Mouse (Mus musculus) CD4-positive helper T cell, adult 2 months (primary cell): Measurements from ENCODE around the gene Mrpl10.
A peak's percentile ranks its signal among the peaks of the same experiment; 100 is the strongest.

ENCODE experiments used
- DNase-seq: peaks from one replicate; pipeline ENCODE4 v3.0.0-alpha.2; 2012; ENCODE audit warnings: low read depth, missing footprints, low spot score

Mrpl10 gene

DNA sequence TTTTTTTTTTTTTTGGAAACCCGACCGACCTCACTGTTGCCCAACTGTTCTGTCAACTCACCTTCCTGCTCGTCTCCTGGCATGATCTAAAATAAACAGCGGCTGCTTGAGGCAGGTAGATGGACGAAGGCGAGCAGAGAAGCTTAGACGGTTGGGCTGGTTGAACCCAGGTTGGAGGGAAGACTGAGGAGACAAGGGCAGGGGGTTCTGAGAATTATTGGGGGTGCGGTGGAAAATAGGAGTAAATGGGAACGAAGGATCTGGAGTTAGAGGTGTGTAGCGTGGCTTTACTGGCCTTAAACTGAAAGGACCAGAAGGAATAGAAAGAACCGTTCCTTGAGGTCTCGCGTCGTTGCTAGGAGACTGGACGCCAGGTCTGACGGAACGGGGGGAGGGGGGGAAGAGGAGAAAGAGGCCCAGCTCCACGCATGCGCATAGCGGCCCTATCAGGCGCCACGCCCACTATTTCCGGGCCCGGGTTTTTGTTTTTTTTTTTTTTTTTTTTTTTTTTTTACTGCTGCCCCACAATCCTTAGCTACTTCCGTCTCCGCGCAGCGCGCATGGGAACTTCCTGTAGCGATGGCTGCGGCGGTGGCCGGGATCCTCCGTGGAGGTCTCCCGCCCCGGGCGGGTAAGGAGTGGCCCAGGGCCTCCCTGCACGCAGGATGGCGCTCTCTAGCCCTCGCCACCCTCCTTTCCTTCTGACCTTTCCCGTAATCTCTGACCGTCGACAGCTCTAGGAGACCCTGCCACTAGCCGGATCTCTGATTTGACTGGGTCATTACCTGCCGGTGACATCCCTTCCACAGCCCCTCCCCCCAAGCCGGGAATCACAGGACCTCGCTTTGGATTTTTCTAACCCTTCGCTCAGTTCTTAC, at the start of gene Mrpl10, which contains the start of gene Lrrc46:
Mrpl10 (plus strand) TSS at position 539 of the 878 bp plus-strand sequence.
Lrrc46 (minus strand) TSS at position 386 of the 878 bp plus-strand sequence.
- DNase-seq: peak; percentile 95

DNA sequence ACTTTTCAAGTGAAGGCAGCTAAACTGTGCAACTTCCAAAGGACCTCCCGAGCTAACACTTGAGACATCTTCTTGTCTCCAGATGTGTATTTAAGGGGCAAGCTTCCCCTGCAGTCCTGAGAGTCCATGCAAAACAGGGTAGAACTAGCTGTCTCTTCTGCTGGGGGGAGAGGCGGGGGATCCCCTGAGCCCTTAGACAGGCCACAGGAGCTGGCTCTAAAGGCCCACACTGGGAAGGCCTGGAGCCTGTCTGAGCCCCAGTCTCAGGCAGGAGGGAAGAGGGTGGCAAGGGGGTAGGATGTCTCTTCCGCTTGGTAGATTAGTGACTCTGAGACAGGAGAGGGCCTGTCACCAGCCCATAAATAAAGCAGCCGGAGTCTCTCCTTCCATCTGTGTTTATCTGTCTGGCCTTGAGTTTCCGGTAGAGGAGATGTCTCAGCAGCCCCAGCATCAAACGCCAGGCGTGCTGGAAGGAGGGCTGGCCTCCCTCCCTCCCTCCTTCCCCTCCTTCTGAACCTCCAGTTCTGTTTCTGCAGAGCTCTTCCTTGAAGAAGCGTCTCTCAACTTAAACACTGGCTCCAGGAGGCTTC, 48.5 kb upstream of the Mrpl10 start:
- peak; percentile 76 for DNase-seq

DNA sequence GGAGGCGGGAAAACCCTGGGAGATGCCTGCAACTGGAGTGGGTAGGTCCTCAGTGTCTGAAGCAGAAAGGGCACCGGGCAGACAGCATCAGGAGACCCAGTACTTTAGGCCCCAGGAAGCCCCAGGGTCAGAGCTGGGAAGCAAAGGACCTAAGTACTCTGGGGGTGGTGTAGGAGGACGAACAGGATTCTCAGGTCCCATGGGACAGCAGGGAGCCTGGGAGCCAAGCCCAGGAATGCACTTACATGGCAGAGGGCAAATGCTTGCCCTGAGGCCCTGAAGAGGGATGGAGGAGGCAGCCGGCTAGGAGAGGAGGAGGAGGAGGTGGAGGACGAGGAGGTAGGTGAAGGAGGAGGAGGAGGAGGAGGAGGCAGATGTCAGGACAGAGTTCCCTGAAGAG, 46.3 kb upstream of the Mrpl10 start:
- no peak for DNase-seq

DNA sequence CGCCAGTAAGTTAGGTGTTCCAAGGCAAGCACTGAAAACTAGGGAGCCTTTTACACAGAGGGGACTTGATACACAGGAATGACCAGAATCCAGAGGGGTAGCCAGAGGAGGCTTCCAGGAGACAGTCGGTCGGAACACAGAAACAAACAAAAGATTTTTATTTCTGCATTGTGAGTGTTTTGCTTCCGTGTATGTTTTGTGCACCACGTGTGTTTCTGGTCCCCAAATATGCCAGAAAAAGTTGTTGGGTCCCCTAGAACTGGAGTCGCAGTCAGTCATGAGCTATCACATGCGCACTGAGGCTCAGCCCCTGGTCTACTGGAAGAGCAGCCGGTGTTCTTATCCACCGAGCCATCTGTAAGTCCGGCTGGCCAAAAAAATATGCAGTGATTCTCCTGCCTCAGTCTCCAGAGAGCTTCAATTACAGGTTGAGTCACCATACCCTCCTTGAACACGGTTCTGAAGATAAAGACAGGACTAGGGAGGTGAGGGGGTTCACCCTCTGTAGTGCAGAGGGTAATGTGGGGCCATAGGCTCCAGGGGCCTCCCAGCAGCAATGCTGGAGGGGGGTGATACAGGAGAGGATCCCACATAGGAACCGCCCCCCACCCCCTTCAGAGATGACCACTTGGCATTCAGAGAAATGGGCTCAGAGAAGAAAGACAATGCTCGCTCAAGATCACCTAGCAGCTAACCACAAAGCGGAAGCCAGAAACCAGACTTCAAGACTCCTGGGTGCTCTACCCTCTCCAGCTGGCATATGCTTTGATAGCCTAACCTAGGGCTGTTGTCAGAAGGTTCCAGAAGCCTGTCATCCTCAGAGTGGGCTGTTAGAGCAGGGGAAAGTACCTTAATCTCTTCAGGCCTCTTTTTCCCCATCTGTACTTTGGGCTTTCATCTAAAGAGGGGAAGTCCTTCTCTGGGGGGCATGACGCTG, 45.3 kb upstream of the Mrpl10 start:
- peak; percentile 92 for DNase-seq

DNA sequence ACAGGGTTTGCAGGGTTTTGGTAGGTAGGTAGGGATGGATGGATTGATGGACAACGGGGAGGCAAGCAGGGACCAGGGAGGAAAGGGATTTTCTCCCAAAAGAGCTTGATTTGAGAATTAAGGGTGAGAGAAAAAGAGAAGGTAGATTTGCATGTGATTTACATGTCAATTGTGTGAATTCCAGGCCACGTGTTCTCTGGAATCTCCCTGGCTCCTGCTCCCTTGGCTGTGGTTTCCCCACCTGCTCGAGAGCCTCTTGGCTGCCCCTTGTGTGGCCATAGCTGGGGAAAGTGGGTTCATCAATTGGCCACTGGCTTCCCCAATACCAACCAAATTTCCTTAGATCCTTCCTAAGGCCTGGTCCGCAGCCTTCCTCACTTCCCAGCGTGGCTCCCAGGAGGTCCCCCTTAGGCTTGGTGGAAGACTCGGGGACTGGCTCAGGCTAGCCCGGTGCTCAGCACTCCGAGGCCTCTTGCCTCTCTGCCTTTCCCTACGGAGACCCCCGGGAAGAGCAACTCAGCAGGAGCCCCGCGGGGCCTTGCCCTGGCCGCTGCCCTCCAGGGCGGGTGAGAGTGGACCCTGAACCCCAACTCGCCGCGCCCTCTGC, 44.5 kb upstream of the Mrpl10 start:
- DNase-seq: no peak

DNA sequence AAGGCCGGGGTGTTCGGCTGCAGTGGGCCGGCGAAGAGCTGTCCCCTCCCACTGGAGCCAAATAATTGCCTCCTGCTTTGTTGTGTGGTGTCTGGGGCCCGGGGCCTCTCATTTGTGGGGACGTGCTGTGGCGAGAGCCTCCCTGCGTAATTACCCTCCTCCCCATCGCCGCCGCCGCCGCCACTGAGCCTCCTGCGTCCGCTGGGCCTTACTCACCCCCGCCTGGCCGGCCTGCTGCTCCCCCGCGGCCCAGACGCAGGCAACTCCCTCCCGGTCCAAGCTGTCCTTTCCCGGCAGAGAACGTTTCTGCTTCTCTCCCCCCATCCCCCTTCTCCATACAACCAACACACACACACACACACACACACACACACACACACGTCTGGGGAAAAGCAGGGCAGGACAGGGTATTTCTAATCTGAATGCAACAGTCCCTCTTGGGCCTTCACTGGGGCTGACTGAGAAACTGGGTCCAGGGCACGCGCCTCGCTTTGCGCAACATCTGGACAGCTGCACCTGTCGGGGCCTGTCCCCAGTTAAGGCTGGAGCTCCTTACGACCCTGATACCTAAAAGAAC, 43.9 kb upstream of the Mrpl10 start:
- peak; percentile 62 for DNase-seq

DNA sequence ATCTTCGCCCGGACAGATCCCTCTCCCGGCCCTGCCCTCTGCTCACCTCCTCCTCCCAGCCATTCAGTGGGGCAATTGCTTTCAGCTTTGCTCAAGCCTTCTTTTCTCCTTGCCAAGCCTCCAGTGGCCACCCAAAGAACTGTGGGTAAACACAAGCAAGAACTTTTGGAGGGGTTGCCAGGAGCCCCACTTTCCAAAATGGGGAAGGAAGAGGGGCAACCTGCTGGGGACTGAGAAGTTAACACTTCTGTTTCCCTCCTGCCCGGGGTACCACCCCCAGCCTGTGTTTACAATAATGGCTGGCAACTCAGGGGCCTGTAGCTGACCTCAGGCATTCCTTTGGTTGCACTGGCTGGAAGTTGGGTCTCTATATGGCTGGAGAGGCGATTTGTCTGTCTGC, 38.2 kb upstream of the Mrpl10 start:
- DNase-seq: no peak

DNA sequence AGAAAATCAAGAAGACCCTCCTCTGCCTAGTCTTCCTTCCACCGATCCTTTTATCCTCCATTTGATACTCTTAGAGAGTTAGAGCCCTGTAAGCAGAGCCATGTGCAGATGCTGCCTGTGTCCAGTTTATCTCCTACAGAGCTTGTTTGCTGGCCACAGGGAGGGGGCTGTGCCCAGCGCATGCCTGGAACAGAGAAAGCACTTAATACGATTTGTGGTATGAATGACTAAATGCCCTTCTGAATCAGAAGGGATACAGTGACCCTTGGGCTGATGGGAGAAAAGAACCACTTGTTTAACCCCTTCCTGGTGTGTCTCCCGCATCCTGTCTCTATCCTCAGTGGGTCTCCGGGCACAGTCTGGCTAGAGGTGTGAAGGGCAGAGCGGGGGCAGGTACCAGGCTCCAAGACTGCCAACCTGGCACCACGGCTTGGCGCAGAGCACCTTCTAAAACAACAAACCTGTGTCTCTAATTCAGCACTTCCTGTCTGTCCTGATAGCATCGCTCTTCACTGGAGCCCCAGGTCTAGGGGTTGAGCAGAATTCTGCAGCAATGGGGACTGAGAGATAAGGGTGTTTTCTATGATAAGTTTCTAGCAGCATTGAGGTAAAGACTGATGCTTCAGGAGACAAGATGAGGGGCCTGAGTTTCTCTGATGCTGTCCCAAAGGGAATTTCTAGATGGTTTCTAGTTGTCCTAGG, 34.1 kb upstream of the Mrpl10 start:
- peak; percentile 62 for DNase-seq

DNA sequence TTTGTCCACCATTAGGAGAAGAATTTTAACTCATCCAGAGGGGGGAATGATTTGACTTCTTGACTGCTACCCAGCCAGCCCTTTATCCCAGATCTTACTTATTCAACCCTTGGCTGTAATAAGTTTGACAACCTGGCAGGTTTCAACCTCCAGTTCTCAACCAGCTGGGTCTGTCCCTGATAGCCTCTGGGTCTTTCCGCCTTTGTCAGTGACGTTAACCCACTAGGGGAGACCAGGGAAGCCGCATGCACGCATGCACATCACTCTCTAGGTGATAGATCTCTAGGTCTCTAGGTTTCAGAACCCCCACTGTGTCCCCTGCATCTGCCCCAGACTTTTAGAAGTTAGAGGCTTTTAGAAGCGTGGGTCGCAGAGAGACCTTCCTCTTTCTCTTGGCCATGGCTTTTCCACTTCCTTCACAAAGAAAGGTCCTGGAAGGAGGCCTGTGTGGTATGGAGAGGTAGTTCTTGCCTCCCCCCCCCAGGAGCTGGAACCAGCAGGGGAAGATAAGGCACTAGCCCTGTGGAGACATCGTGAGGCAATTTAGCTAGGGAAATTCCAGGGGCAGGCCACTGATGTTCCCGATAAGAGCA, 32.1 kb upstream of the Mrpl10 start:
- no peak for DNase-seq

DNA sequence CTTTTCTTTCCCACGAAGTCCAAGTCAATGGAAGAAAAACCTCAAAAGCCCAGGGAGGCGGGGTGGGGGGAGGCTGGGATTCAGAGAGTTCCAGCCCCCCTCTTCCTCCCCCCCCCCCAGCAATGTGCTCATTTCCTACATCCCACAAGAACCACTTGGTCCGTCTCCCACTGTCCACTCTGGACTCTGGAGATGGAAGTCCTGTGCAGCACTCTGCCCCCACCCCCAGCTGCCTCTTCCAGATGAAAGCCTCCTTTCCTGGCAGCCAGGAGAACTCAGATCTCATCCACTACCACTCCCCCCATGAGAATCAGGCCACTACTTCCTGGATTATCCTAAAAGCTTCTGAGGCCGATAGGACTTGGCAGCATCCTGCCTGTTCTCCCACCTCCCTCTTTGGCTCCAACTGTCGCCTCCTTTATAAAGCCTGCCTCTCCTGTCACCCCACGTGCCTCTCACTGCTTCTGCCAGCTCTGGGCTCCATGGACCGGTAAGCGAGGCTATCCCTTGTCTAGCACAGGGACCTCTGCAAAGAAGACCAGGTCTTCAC, 28.2 kb upstream of the Mrpl10 start, which contains the start of gene Sp6:
Sp6 (plus strand) TSS at position 274 of the 550 bp plus-strand sequence.
- DNase-seq: no peak

DNA sequence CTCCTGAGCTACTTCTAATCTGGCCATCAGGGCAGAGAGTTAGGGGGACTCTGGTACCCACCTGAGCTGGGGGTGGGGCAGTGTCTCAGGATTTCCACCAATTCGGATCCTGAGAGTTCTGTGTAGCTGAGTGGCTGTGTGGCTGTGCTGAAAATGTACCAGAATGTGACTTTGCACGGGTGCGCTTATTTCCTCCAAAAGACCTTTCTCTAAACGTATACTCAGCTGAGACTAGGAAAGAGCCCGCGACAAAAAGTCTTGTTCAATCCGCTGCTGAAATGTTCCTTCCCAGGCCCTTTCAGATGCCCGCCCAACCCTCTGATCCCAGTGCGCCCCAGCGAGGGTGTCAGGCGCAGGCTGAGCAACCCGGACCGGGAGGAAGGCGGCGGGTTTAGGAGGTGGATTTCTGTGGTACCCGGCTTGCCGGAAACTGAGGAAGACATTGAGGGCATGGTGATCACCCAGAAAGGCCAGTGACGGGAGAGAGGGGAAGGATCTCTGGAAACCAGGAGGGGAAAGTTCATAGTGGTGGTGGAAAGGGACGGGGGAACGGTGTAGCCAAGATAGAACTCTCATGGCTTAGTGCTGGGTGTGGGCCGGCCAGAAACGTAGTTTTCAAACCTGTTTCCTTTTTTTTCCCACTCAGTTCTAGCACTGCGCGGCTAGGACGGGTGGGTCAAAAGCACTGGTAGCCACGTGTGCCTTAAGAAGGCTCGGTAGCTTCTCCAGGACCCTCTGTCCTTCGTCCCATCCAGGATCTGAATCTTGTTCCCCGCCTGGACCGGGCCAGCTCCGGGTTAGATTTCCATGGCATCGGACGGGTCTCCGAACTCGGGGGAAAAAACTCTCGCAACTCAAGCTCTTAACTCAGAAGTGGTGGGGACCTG, 23.4 kb upstream of the Mrpl10 start:
- peak; percentile 28 for DNase-seq

DNA sequence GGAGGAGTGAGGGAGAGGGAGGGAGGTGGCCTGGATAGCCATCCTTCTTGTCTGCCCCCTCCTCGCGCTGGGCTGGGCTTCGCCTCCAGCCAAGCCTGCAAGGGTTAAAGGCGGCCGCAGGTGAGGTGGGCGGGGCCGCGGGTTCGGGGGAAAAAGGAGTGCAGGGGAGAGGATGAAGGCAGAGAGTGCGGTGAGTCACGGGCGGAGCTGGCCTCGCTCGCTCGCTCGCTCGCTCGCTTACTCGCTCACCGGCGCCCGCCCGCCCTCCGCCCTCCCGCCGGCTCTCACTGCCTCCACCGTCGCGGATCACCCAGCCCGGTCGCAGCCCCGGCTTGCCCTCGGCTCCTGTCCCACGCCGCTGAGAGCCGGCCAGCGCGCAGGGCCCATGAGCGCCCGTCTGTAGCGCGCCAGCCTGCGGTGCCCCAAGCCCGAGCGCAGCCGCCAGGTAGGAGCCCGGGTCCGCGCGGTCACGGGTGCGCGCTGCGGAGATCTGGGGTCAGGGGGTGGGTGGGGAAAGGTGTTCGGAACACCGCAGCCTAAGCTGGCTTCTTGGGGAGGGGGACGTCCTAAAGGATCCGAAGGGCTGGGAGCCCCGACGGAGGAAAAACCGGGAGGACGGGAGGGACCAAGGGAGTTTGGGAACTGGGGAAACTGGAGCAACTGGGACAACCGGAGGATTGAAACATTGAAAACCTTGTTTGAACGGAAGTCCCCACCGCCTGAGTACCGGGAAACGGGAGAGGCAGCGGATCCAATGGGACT, 22.6 kb upstream of the Mrpl10 start:
- peak; percentile 73 for DNase-seq

DNA sequence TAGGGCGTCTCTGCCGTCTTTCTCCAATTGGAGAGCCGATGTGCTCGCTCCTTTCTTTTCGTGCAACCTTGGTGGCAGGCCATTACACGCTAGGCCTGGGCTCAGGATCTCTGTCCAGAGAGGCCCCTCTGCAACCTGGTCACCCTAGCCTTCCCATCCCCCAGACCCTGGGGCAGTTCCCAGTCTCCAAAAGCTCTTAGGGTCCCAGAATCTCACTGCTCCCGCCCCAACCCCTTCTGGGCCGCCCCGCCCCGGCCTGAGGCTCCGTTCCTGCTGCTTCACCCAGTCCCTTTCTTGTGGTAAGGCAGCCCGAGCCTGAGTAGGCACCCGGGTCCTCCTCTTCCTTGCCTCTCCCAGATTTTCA, 22.0 kb upstream of the Mrpl10 start:
- DNase-seq: no peak

DNA sequence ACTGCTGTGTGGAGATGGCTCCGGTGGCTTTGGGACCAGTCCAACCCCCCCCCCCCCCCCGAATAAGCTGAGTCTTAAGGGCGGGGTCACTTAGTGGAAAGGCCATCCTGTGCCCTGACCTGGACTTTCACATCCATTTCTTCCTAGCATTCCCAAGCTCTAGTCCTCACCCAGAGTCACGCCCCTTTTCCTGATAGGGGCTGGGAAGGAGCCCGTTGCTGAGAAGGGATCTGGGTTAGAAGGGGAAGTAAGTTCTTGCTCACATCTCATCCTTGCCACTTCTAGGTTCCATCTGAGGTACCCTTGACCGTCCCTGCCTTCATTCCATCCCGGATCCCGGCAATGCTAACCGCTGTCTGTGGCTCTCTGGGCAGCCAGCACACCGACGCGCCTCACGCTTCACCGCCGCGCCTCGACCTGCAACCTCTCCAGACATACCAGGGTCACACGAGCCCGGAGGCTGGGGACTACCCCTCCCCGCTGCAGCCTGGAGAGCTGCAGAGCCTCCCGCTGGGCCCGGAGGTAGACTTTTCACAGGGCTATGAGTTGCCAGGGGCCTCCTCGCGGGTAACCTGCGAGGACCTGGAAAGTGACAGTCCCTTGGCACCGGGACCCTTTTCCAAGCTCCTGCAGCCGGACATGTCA, 20.1 kb upstream of the Mrpl10 start:
- DNase-seq: peak; percentile 54

DNA sequence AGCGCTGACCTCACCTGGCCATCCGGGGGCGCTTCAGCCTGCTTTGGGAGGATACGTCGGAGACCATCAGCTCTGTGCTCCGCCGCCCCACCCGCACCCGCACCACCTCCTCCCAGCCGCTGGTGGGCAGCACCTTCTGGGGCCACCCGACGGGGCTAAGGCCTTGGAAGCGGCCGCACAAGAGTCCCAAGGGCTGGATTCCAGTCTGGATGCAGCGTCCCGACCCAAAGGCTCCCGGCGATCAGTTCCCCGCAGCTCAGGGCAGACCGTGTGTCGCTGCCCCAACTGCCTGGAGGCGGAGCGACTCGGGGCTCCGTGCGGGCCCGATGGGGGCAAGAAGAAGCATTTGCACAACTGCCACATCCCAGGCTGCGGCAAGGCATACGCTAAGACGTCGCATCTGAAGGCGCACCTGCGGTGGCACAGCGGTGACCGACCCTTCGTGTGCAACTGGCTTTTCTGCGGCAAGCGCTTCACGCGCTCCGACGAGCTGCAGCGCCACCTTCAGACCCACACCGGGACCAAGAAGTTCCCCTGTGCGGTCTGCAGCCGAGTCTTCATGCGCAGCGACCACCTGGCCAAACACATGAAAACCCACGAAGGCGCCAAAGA, 19.4 kb upstream of the Mrpl10 start:
- peak; percentile 88 for DNase-seq

DNA sequence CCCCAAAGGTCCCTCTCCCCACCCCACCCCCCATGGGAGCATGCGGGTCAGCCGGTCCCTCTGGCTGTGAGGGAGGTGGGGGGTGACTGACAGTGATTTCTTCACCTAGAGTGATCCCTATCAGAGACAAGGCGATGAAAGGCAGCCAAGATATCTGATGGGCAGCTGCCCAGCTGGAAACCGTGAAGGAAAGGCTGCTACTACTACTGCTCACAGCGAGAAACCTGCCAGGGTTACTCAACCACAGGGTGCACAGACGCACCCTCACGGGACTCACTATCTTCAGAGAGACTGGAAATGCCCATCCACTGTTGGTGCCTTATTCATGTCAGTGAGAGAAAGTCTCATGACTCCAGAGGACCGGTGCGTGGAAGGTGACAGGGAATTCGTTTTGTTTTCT, 16.4 kb upstream of the Mrpl10 start:
- DNase-seq: no peak

DNA sequence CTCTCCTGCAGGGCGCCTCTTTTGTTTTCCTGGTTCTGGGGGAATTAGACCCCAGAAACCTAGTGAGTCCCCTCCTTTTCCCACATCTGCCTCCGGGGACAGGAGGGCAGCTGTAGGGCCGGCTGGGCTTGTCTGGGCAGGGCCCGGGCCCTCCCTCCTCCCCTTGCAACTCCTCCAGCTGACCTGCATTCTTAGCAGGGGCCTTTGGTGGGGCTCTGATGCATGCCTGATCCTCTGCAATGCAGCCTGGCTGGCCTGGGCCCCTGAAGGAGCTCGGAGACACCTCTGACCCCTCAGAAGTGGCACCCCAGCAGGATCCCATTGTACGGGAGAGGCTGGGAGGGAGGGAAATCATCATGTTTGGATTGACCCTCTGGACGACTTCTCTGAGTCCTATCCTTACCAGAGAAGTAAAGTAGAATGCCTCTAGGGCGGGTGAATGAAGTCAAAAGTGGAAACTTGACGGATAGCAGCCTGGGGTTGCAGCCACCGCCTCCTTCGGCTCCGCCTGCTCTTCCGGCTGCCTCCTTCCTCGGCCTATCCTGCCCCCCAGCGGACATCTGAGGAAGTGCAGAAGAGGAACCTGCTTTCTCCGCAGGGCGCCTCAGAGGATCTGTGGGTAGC, 15.5 kb upstream of the Mrpl10 start:
- peak; percentile 91 for DNase-seq
